Comparison of ENCODE assay signal across 22 mouse cellular contexts in genomic region chr9:7261667-7262066, GRCm38 (mm10). TPM values are rescaled to one million over a fixed set of nuclear protein-coding genes. Genes with fewer than 3 reads are reported as not detected.
"Had no signal": no experiment of that assay in that cellular context is flagged by ENCODE, and none has a peak within 500 bp of the region (broad histone marks: within the 10 kb centered on the region; RNA-seq: fewer than 3 reads in every experiment).

No protein-coding gene starts in this region.

- H3K4me3 ChIP-seq: liver, embryonic 15.5 days; midbrain, embryonic 13.5 days; midbrain, embryonic 15.5 days; neural tube, embryonic 13.5 days; neural tube, embryonic 15.5 days had no signal

- DNase-seq: liver, postnatal 0 days; lung, embryonic 14.5 days; lung, postnatal 10 days; lung, postnatal 4 days; retina, postnatal 1 day; right cerebral cortex, adult 18-20 months; right cerebral cortex, postnatal 25 days; right cerebral cortex, postnatal 4 days; spleen, adult 18-20 months; thymus, adult 18-20 months; thymus, postnatal 14 days; thymus, postnatal 36 days had no signal

- H3K36me3 ChIP-seq: liver, embryonic 15.5 days; midbrain, embryonic 13.5 days; midbrain, embryonic 15.5 days; neural tube, embryonic 13.5 days; neural tube, embryonic 15.5 days had no signal

- H3K27me3 ChIP-seq: liver, embryonic 15.5 days; midbrain, embryonic 13.5 days; midbrain, embryonic 15.5 days; neural tube, embryonic 13.5 days; neural tube, embryonic 15.5 days had no signal

- H3K4me2 ChIP-seq: liver, embryonic 15.5 days; lung, embryonic 14.5 days; midbrain, embryonic 11.5 days; midbrain, embryonic 13.5 days; midbrain, embryonic 15.5 days; neural tube, embryonic 13.5 days; neural tube, embryonic 15.5 days had no signal

- ATAC-seq: liver, postnatal 0 days; midbrain, embryonic 13.5 days; midbrain, embryonic 15.5 days had no signal

RNA-seq across cellular contexts. Expression of gene Mmp13, which starts 10.6 kb away (rescaled TPM):
- total RNA-seq: midbrain, postnatal 0 days; monocyte, adult 5-6 weeks had no signal
- polyA plus RNA-seq: lung, embryonic 14.5 days; midbrain, embryonic 11.5 days; midbrain, embryonic 13.5 days; midbrain, embryonic 15.5 days; neural tube, embryonic 11.5 days; neural tube, embryonic 13.5 days; stomach, embryonic 14.5 days had no signal
